Mouse (Mus musculus): ENCODE data around the gene Serac1. TPM values are rescaled to one million over a fixed set of nuclear protein-coding genes. Genes with fewer than 3 reads are reported as not detected.

The Serac1 gene
- total and polyA plus RNA-seq, 3 experiments, result 4.1 to 5.9 TPM; not detected in 1

DNA sequence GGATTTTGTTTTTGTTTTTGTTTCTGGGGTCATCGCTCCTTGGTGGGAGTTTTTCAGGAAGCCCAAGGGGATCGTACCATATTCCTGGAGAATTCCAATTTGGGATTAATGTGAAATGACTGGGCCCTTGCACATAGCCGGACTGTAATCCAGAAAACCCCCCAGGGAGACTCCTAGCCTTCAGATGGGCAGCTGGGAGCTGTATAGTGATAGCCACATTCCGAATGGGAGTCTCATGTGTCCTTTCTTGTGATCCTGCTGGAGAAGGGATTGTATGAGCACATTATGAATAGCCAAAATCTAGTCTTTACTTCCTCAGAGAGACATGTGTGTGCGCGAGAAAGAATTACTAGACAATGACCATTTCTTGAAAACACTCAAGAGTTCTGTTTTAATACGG lies 28.6 kb upstream of the Serac1 start:
- no peak for DNase-seq (ENCODE audit: low read depth, low spot score)
- no peaks in the 10 kb centered on the region for H3K27me3 ChIP-seq (ENCODE audit: control insufficient read depth in 1 of 2, insufficient read depth in 2 of 2, low read length in 2 of 2)
- H3K4me3 ChIP-seq (ENCODE audit: control insufficient read depth in 1 of 2, insufficient read depth in 1 of 2, low read depth in 2 of 2, low read length in 2 of 2), result no peak overlapping the region
- H3K79me2 ChIP-seq (ENCODE audit: control insufficient read depth, insufficient read depth, low read length, poor library complexity), result peaks cover 6% of the 10 kb centered on the region; the same call in 1 of the 2 replicates
- no peaks in the 10 kb centered on the region for H3K9me3 ChIP-seq (replicated peaks; ENCODE audit: insufficient read depth, low read length)
- H3K4me1 ChIP-seq (ENCODE audit: control insufficient read depth in 1 of 2, insufficient read depth in 2 of 2, low read length in 2 of 2), result peaks cover 2 to 3% of the 10 kb centered on the region in 2 experiments; a peak in 3 of 4 replicates
- H3K36me3 ChIP-seq (ENCODE audit: control insufficient read depth in 1 of 2, insufficient read depth in 2 of 2, low read length in 2 of 2), result peaks cover 0 to 5% of the 10 kb centered on the region in 2 experiments; a peak in 2 of 4 replicates
- no peak overlapping the region for H3K9ac ChIP-seq (ENCODE audit: control insufficient read depth, low read depth, low read length, poor library complexity, severe bottlenecking)
- H3K27ac ChIP-seq (ENCODE audit: control insufficient read depth, low read depth, low read length), result no peak overlapping the region
- TF ChIP-seq ETS1 (IDR thresholded peaks at IDR 0.05; ENCODE audit: low read depth, low read length) (no peak), RCOR1 (IDR thresholded peaks at IDR 0.05; ENCODE audit: low read depth, low read length) (no peak), ZC3H11A (IDR thresholded peaks at IDR 0.05; ENCODE audit: low read depth, low read length) (no peak), TAL1 (IDR thresholded peaks at IDR 0.05; ENCODE audit: low read length) (no peak), CHD1 (IDR thresholded peaks at IDR 0.05; ENCODE audit: low read depth, low read length) (no peak), EP300 (IDR thresholded peaks at IDR 0.05; ENCODE audit: low read depth in 1 of 2, low read length in 2 of 2) (no peak), MYC (IDR thresholded peaks at IDR 0.05; ENCODE audit: low read depth, low read length) (no peak), ZKSCAN1 (IDR thresholded peaks at IDR 0.05; ENCODE audit: low read depth, low read length) (no peak), USF2 (IDR thresholded peaks at IDR 0.05; ENCODE audit: borderline replicate concordance in 1 of 2, insufficient read depth in 1 of 2, low read depth in 1 of 2, low read length in 2 of 2) (no peak), TBP (IDR thresholded peaks at IDR 0.05; ENCODE audit: low read depth, low read length) (no peak), HCFC1 (IDR thresholded peaks at IDR 0.05; ENCODE audit: low read depth, low read length) (no peak), NRF1 (IDR thresholded peaks at IDR 0.05; ENCODE audit: insufficient read depth, low read depth, low read length, poor library complexity, severe bottlenecking) (no peak), USF1 (IDR thresholded peaks at IDR 0.05; ENCODE audit: low read depth, low read length) (no peak), MAZ (IDR thresholded peaks at IDR 0.05; ENCODE audit: low read depth, low read length) (no peak), MAFK (IDR thresholded peaks at IDR 0.05; ENCODE audit: borderline replicate concordance, low read depth, low read length) (no peak), GATA1 (IDR thresholded peaks at IDR 0.05; ENCODE audit: low read depth, low read length) (no peak)

DNA sequence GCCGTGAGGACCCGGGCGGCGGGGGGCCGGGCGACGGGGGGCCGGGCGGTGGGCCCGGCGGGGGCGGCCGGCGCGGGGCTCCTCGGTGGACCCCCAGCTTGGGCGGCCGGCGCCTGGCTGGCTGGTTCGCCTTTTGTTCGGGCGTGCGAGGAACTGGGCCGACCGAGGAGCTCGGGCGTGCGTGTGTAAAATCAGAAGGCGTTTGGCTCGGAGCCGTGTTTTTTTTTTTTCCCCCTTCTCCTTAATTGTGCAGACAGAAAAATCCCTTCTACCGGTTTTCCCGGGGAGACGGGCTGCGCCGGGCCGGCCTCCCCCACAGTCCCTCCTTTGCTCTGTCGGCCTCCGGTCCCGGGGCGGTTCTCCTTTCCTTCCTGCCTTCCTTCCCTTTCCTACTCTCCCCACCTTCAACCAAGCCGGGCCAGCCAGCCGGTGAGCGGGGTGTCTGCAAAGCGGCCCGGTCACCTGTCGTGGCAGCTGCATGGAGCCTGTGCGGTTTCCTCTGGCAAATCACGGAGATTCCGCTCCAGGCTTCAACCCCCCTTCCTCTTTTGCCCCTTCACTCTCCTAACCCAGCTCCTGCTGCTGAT lies 27.6 kb upstream of the Serac1 start:
- Histone ChIP-seq H3K27ac (ENCODE audit: control insufficient read depth, low read depth, low read length) (peak overlapping the region; percentile 18; the same call in 1 of the 2 replicates), H3K36me3 (ENCODE audit: control insufficient read depth in 1 of 2, insufficient read depth in 2 of 2, low read length in 2 of 2) (peaks cover 0 to 5% of the 10 kb centered on the region in 2 experiments; a peak in 2 of 4 replicates), H3K4me1 (ENCODE audit: control insufficient read depth in 1 of 2, insufficient read depth in 2 of 2, low read length in 2 of 2) (peaks cover 2 to 3% of the 10 kb centered on the region in 2 experiments; a peak in 3 of 4 replicates), H3K9me3 (replicated peaks; ENCODE audit: insufficient read depth, low read length) (no peaks in the 10 kb centered on the region), H3K4me3 (ENCODE audit: control insufficient read depth in 1 of 2, insufficient read depth in 1 of 2, low read depth in 2 of 2, low read length in 2 of 2) (peak overlapping the region; percentile 78 to 82), H3K27me3 (ENCODE audit: control insufficient read depth in 1 of 2, insufficient read depth in 2 of 2, low read length in 2 of 2) (no peaks in the 10 kb centered on the region), H3K9ac (ENCODE audit: control insufficient read depth, low read depth, low read length, poor library complexity, severe bottlenecking) (peak overlapping the region; percentile 83), H3K79me2 (ENCODE audit: control insufficient read depth, insufficient read depth, low read length, poor library complexity) (peaks cover 6% of the 10 kb centered on the region; the same call in 1 of the 2 replicates)
- TF ChIP-seq RCOR1 (IDR thresholded peaks at IDR 0.05; ENCODE audit: low read depth, low read length) (peak; percentile 19; the same call in 1 of the 2 replicates), ZNF384 (IDR thresholded peaks at IDR 0.05; ENCODE audit: low read depth, low read length) (peak; percentile 51), POLR2A (IDR thresholded peaks at IDR 0.05; ENCODE audit: control insufficient read depth in 1 of 2, insufficient read depth in 1 of 2, low read depth in 1 of 2, low read length in 2 of 2, poor library complexity in 1 of 2) (no peak), USF1 (IDR thresholded peaks at IDR 0.05; ENCODE audit: low read depth, low read length) (no peak)
- peak; percentile 71 for DNase-seq (ENCODE audit: low read depth, low spot score)

Measured in MEL (cell line).